17 mouse cellular contexts compared by ENCODE assay signal in genomic region chrX:103692916-103693315, GRCm38 (mm10).
"Had no signal": no experiment of that assay in that cellular context is flagged by ENCODE, and none has a peak within 500 bp of the region (broad histone marks: within the 10 kb centered on the region; RNA-seq: fewer than 3 reads in every experiment).

No protein-coding gene starts in this region.

- H3K9ac ChIP-seq: lung, embryonic 15.5 days; midbrain, embryonic 13.5 days; midbrain, embryonic 15.5 days; neural tube, embryonic 12.5 days; stomach, embryonic 15.5 days had no signal

- H3K4me3 ChIP-seq: lung, embryonic 15.5 days; megakaryocyte, embryonic 14.5 days; midbrain, embryonic 13.5 days; midbrain, embryonic 15.5 days; neural tube, embryonic 12.5 days; stomach, embryonic 15.5 days had no signal

- ATAC-seq: lung, postnatal 0 days; midbrain, embryonic 13.5 days; midbrain, embryonic 15.5 days had no signal

- H3K27ac ChIP-seq: lung, embryonic 15.5 days; macrophage; midbrain, embryonic 13.5 days; midbrain, embryonic 15.5 days; neural tube, embryonic 12.5 days; stomach, embryonic 15.5 days; stomach, postnatal 0 days had no signal

- H3K4me1 ChIP-seq: neural tube, embryonic 12.5 days; stomach, embryonic 15.5 days had no signal

- H3K36me3 ChIP-seq: lung, embryonic 15.5 days; midbrain, embryonic 13.5 days; midbrain, embryonic 15.5 days; neural tube, embryonic 12.5 days; stomach, embryonic 15.5 days had no signal

- H3K9me3 ChIP-seq: lung, embryonic 15.5 days; midbrain, embryonic 13.5 days; midbrain, embryonic 15.5 days; neural tube, embryonic 12.5 days; stomach, embryonic 15.5 days had no signal

- H3K4me2 ChIP-seq: lung, embryonic 15.5 days; midbrain, embryonic 11.5 days; midbrain, embryonic 13.5 days; midbrain, embryonic 15.5 days; neural tube, embryonic 12.5 days; stomach, embryonic 15.5 days had no signal

- DNase-seq: lung, adult 2 months; lung, postnatal 14 days; lung, postnatal 36 days; right cerebral cortex, postnatal 14 days; thymus, adult 2 months; thymus, postnatal 25 days; thymus, postnatal 4 days had no signal
